Mouse (Mus musculus): ENCODE data around the gene Cdt1.

DNA sequence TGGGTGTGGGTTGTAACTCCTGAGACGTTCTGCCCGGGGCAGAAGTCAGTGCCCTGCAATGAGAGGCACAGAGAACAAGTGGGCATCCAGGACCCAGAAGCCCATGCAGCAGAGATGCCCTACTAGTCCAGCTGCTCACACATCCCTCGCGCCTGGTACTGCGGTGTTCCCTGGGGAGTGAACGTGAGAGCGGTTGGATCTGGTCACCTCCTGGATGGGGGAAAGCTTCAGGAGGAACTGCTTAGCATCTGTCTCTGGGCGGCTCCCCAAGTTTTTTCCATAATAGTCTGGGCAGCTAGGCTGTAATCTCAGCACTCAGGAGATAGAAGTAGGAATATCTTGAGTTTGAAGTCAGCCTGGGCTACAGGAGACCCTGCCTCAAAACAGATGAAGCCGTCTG lies 17.2 kb downstream of the Cdt1 start:
- TF ChIP-seq POLR2A (IDR thresholded peaks at IDR 0.05; ENCODE audit: low read depth, low read length) (no peak), CTCF (IDR thresholded peaks at IDR 0.05; ENCODE audit: extremely low read depth, insufficient read depth, insufficient read length, insufficient replicate concordance) (no peak)

Measured in spleen, adult 2 months (tissue).